Mouse (Mus musculus) cortical plate, adult 2 months (tissue): Measurements from ENCODE around the gene Tshz2. TPM values are rescaled to one million over a fixed set of nuclear protein-coding genes. Genes with fewer than 3 reads are reported as not detected.

ENCODE experiments used
- H3K27ac ChIP-seq: fragments of 200-500 bp; 2 replicates; pipeline ENCODE4 v1.5.1; 2012; ENCODE audit warnings: low read length, control low read depth, inconsistent platforms; ENCODE audit not compliant: insufficient read depth
- H3K4me1 ChIP-seq: fragments of 200-500 bp; 2 replicates; pipeline ENCODE4 v1.6.1; 2011; ENCODE audit warnings: low read length; ENCODE audit not compliant: control insufficient read depth, insufficient read depth
- H3K4me3 ChIP-seq: fragments of 200-500 bp; 2 replicates; pipeline ENCODE4 v1.5.1; 2011; ENCODE audit warnings: mild to moderate bottlenecking, low read length, control low read depth; ENCODE audit not compliant: insufficient read depth
- CTCF ChIP-seq: fragments of 200-500 bp; IDR thresholded peaks from 2 replicates; pipeline ENCODE4 v1.5.1; 2011; ENCODE audit warnings: mild to moderate bottlenecking, control low read depth, low read length; ENCODE audit not compliant: insufficient read depth; ENCODE audit errors: extremely low read depth
- POLR2A ChIP-seq: fragments of 200-500 bp; IDR thresholded peaks from 2 replicates; pipeline ENCODE4 v1.6.1; 2011; ENCODE audit warnings: mild to moderate bottlenecking, low read length, control low read depth; ENCODE audit not compliant: insufficient read depth; ENCODE audit errors: extremely low read depth
- polyA plus RNA-seq: library from polyadenylated mRNA; depleted of rRNA; stranded (reverse); fragments of >200 nt; gene quantifications from 2 replicates; pipeline ENCODE4 v1.2.3, GENCODE M21; 2012

The Tshz2 gene
- polyA plus RNA-seq, 1 experiment, result 46.5 TPM

- TF ChIP-seq POLR2A, result no peak
- TF ChIP-seq CTCF, result no peak
- H3K27ac ChIP-seq, result no peak overlapping the region
- H3K4me3 ChIP-seq, result no peak overlapping the region
- H3K4me1 ChIP-seq, result no peaks in the 10 kb centered on the region
Observed at GRCm38 (mm10) chr2:169962776-169963175, 330.0 kb downstream of the Tshz2 start.

- Histone ChIP-seq H3K27ac (no peak overlapping the region), H3K4me1 (no peaks in the 10 kb centered on the region), H3K4me3 (no peak overlapping the region)
- no peak for TF ChIP-seq CTCF
- TF ChIP-seq POLR2A, result no peak
Observed at GRCm38 (mm10) chr2:169970481-169970880, 337.7 kb downstream of the Tshz2 start.

- Histone ChIP-seq H3K27ac (no peak overlapping the region), H3K4me1 (no peaks in the 10 kb centered on the region), H3K4me3 (no peak overlapping the region)
- no peak for TF ChIP-seq POLR2A
- TF ChIP-seq CTCF, result no peak
Observed at GRCm38 (mm10) chr2:169982925-169983324, 350.1 kb downstream of the Tshz2 start.

- TF ChIP-seq CTCF (no peak), POLR2A (no peak)
- Histone ChIP-seq H3K4me3 (no peak overlapping the region), H3K4me1 (no peaks in the 10 kb centered on the region), H3K27ac (no peak overlapping the region)
Observed at GRCm38 (mm10) chr2:169987186-169987585, 354.4 kb downstream of the Tshz2 start.

GRCm38 (mm10) chr2:169989186-169989585 is 356.4 kb downstream of the Tshz2 start:
- Histone ChIP-seq H3K4me3 (no peak overlapping the region), H3K27ac (no peak overlapping the region), H3K4me1 (no peaks in the 10 kb centered on the region)
- no peak for TF ChIP-seq POLR2A
- TF ChIP-seq CTCF, result no peak

- no peaks in the 10 kb centered on the region for H3K4me1 ChIP-seq
Observed at GRCm38 (mm10) chr2:169990991-169991390, 358.2 kb downstream of the Tshz2 start.

GRCm38 (mm10) chr2:169995987-169996386 is 363.2 kb downstream of the Tshz2 start:
- TF ChIP-seq POLR2A (no peak), CTCF (no peak)
- no peaks in the 10 kb centered on the region; the same call in 1 of the 2 replicates for H3K4me1 ChIP-seq
- no peak overlapping the region for H3K27ac ChIP-seq
- H3K4me3 ChIP-seq, result no peak overlapping the region

More at GRCm38 (mm10) chr2:169990991-169991390, 358.2 kb downstream of the Tshz2 start:
- TF ChIP-seq POLR2A, result no peak
- no peak for TF ChIP-seq CTCF
- Histone ChIP-seq H3K4me3 (no peak overlapping the region), H3K27ac (no peak overlapping the region)

- H3K4me3 ChIP-seq, result no peak overlapping the region
- TF ChIP-seq POLR2A (no peak), CTCF (no peak)
- no peak overlapping the region for H3K27ac ChIP-seq
- H3K4me1 ChIP-seq, result no peaks in the 10 kb centered on the region; the same call in 1 of the 2 replicates
Observed at GRCm38 (mm10) chr2:169996501-169997237, 363.9 kb downstream of the Tshz2 start.

GRCm38 (mm10) chr2:169997276-169998049 is 364.6 kb downstream of the Tshz2 start:
- TF ChIP-seq CTCF (no peak), POLR2A (no peak)
- Histone ChIP-seq H3K4me1 (no peaks in the 10 kb centered on the region; the same call in 1 of the 2 replicates), H3K27ac (no peak overlapping the region), H3K4me3 (no peak overlapping the region)
